Mouse (Mus musculus) MEL (cell line): Measurements from ENCODE around the gene Nck1. TPM values are rescaled to one million over a fixed set of nuclear protein-coding genes. Genes with fewer than 3 reads are reported as not detected.

Source experiments
- DNase-seq: peaks from one replicate; pipeline ENCODE4 v3.0.0; 2011; ENCODE audit warnings: low read depth, low spot score
- H3K27ac ChIP-seq: 2 replicates; pipeline ENCODE4 v1.5.1; 2012; ENCODE audit warnings: low read depth, mild to moderate bottlenecking, control low read depth, low read length, moderate library complexity; ENCODE audit not compliant: control insufficient read depth
- H3K27me3 ChIP-seq, 2 experiments: fragments of 150-350 bp in 1 of 2; sonication (generic) in 1 of 2; 2 replicates each; pipeline ENCODE4 v1.6.1; 2012; ENCODE audit warnings: low read length in 2 of 2, mild to moderate bottlenecking in 2 of 2, improper control_type of control experiment in 1 of 2, moderate library complexity in 1 of 2; ENCODE audit not compliant: insufficient read depth in 2 of 2, control insufficient read depth in 1 of 2
- H3K36me3 ChIP-seq, 2 experiments: 2 replicates each; pipeline ENCODE4 v1.6.1; 2012 to 2014; ENCODE audit warnings: low read length in 2 of 2, improper control_type of control experiment in 1 of 2, inconsistent platforms in 1 of 2, mild to moderate bottlenecking in 1 of 2; ENCODE audit not compliant: insufficient read depth in 2 of 2, control insufficient read depth in 1 of 2
- H3K4me1 ChIP-seq, 2 experiments: fragments of 150-350 bp in 1 of 2; sonication (generic) in 1 of 2; 2 replicates each; pipeline ENCODE4 v1.6.1; 2012; ENCODE audit warnings: low read length in 2 of 2, improper control_type of control experiment in 1 of 2, mild to moderate bottlenecking in 1 of 2; ENCODE audit not compliant: insufficient read depth in 2 of 2, control insufficient read depth in 1 of 2
- H3K4me3 ChIP-seq, 2 experiments: fragments of 150-350 bp in 1 of 2; sonication (generic) in 1 of 2; 2 replicates each; pipeline ENCODE4 v1.5.1; 2012; ENCODE audit warnings: low read depth in 2 of 2, low read length in 2 of 2, mild to moderate bottlenecking in 2 of 2, moderate library complexity in 2 of 2, control low read depth in 1 of 2, improper control_type of control experiment in 1 of 2; ENCODE audit not compliant: control insufficient read depth in 1 of 2, insufficient read depth in 1 of 2
- H3K79me2 ChIP-seq: 2 replicates; pipeline ENCODE4 v1.6.1; 2012; ENCODE audit warnings: mild to moderate bottlenecking, low read length, moderate library complexity; ENCODE audit not compliant: control insufficient read depth, poor library complexity, insufficient read depth
- H3K9ac ChIP-seq: 2 replicates; pipeline ENCODE4 v1.6.1; 2012; ENCODE audit warnings: low read depth, mild to moderate bottlenecking, control low read depth, low read length, moderate library complexity; ENCODE audit not compliant: control insufficient read depth, poor library complexity, severe bottlenecking
- H3K9me3 ChIP-seq: fragments of 150-350 bp; sonication (generic); replicated peaks from 2 replicates; pipeline ENCODE4 v1.6.1; 2012; ENCODE audit warnings: mild to moderate bottlenecking, low read length, improper control_type of control experiment, moderate library complexity; ENCODE audit not compliant: insufficient read depth
- CHD1 ChIP-seq: IDR thresholded peaks from 2 replicates; pipeline ENCODE4 v1.6.1; 2012; ENCODE audit warnings: low read depth, mild to moderate bottlenecking, inconsistent platforms, low read length, improper control_type of control experiment
- EP300 ChIP-seq, 2 experiments: IDR thresholded peaks; 2 replicates each; pipeline ENCODE4 v1.6.1; 2011; ENCODE audit warnings: improper control_type of control experiment in 2 of 2, low read length in 2 of 2, low read depth in 1 of 2, mild to moderate bottlenecking in 1 of 2
- ETS1 ChIP-seq: IDR thresholded peaks from 2 replicates; pipeline ENCODE4 v1.6.1; 2012; ENCODE audit warnings: low read depth, mild to moderate bottlenecking, inconsistent platforms, low read length, improper control_type of control experiment, moderate library complexity
- GABPA ChIP-seq: IDR thresholded peaks from 2 replicates; pipeline ENCODE4 v1.6.1; 2012; ENCODE audit warnings: low read depth, mild to moderate bottlenecking, inconsistent platforms, low read length, improper control_type of control experiment, moderate library complexity
- GATA1 ChIP-seq: IDR thresholded peaks from 2 replicates; pipeline ENCODE4 v1.6.1; 2011; ENCODE audit warnings: low read depth, low read length, improper control_type of control experiment
- JUND ChIP-seq: IDR thresholded peaks from 2 replicates; pipeline ENCODE4 v1.6.1; 2011; ENCODE audit warnings: low read depth, mild to moderate bottlenecking, improper control_type of control experiment, low read length
- KAT2A ChIP-seq: conservative IDR thresholded peaks from 2 replicates; pipeline ENCODE4 v1.6.1; 2012; ENCODE audit warnings: low read depth, low read length, improper control_type of control experiment, inconsistent platforms
- MAFK ChIP-seq: IDR thresholded peaks from 2 replicates; pipeline ENCODE4 v1.6.1; 2011; ENCODE audit warnings: low read depth, mild to moderate bottlenecking, low read length, improper control_type of control experiment, borderline replicate concordance
- MEF2A ChIP-seq: IDR thresholded peaks from 2 replicates; pipeline ENCODE4 v1.6.1; 2014; ENCODE audit warnings: low read depth, mild to moderate bottlenecking, inconsistent platforms, low read length, improper control_type of control experiment; ENCODE audit not compliant: poor library complexity, insufficient replicate concordance, severe bottlenecking; ENCODE audit errors: extremely low read depth
- MXI1 ChIP-seq: IDR thresholded peaks from 2 replicates; pipeline ENCODE4 v1.6.1; 2011; ENCODE audit warnings: mild to moderate bottlenecking, low read depth, low read length, improper control_type of control experiment
- RCOR1 ChIP-seq: IDR thresholded peaks from 2 replicates; pipeline ENCODE4 v1.6.1; 2012; ENCODE audit warnings: low read depth, mild to moderate bottlenecking, inconsistent platforms, low read length, improper control_type of control experiment
- SIN3A ChIP-seq: IDR thresholded peaks from 2 replicates; pipeline ENCODE4 v1.6.1; 2012; ENCODE audit warnings: low read length, improper control_type of control experiment, inconsistent platforms
- SMC3 ChIP-seq: IDR thresholded peaks from 2 replicates; pipeline ENCODE4 v1.6.1; 2011; ENCODE audit warnings: low read depth, low read length, improper control_type of control experiment
- TAL1 ChIP-seq: IDR thresholded peaks from 2 replicates; pipeline ENCODE4 v1.6.1; 2012; ENCODE audit warnings: mild to moderate bottlenecking, inconsistent platforms, low read length, moderate library complexity, mixed read lengths
- TCF12 ChIP-seq: IDR thresholded peaks from 2 replicates; pipeline ENCODE4 v1.6.1; 2014; ENCODE audit warnings: low read depth, mild to moderate bottlenecking, inconsistent platforms, low read length, improper control_type of control experiment, moderate library complexity
- USF1 ChIP-seq: IDR thresholded peaks from 2 replicates; pipeline ENCODE4 v1.6.1; 2014; ENCODE audit warnings: low read depth, mild to moderate bottlenecking, inconsistent platforms, low read length, improper control_type of control experiment, moderate library complexity
- ZC3H11A ChIP-seq: IDR thresholded peaks from 2 replicates; pipeline ENCODE4 v1.6.1; 2012; ENCODE audit warnings: low read depth, mild to moderate bottlenecking, inconsistent platforms, low read length, improper control_type of control experiment
- polyA plus RNA-seq, 2 experiments: library from polyadenylated mRNA; stranded (reverse) in 1 of 2; unstranded in 1 of 2; fragments of >175 nt in 1 of 2; fragments of >200 nt in 1 of 2; gene quantifications; 2 replicates each; pipeline versions ENCODE4 v1.2.1 to v1.2.4; 2012; ENCODE audit warnings: low replicate concordance in 2 of 2, low read depth in 1 of 2; ENCODE audit not compliant: insufficient read length in 2 of 2, insufficient read depth in 1 of 2, missing spikeins in 1 of 2
- total RNA-seq: library from RNA; depleted of rRNA; stranded (reverse); fragments of 300-350 nt; gene quantifications from 2 replicates; pipeline ENCODE4 v1.2.3, GENCODE M21; 2012

The Nck1 gene
- total and polyA plus RNA-seq, 3 experiments = 21.8 to 24.3 TPM; not detected in 1

GRCm38 (mm10) chr9:100573300-100573699 lies 27.4 kb upstream of the Nck1 start:
- Histone ChIP-seq H3K4me1 (no peaks in the 10 kb centered on the region), H3K36me3 (no peaks in the 10 kb centered on the region), H3K79me2 (no peaks in the 10 kb centered on the region), H3K27me3 (no peaks in the 10 kb centered on the region), H3K27ac (no peak overlapping the region), H3K4me3 (no peak overlapping the region), H3K9ac (no peak overlapping the region), H3K9me3 (no peaks in the 10 kb centered on the region)
- no peak for TF ChIP-seq CHD1
- TF ChIP-seq JUND = no peak
- TF ChIP-seq MEF2A = no peak
- no peak for DNase-seq

- DNase-seq = no peak
- Histone ChIP-seq H3K27ac (no peak overlapping the region), H3K4me1 (no peaks in the 10 kb centered on the region), H3K79me2 (no peaks in the 10 kb centered on the region), H3K27me3 (no peaks in the 10 kb centered on the region), H3K36me3 (no peaks in the 10 kb centered on the region), H3K9me3 (no peaks in the 10 kb centered on the region), H3K4me3 (no peak overlapping the region), H3K9ac (no peak overlapping the region)
- no peak for TF ChIP-seq EP300 (IDR thresholded peaks at IDR 0.05; ENCODE audit: low read depth in 1 of 2, low read length in 2 of 2)
- TF ChIP-seq SMC3 = no peak
- TF ChIP-seq USF1 = no peak
- no peak for TF ChIP-seq RCOR1
- TF ChIP-seq GATA1 = no peak
- no peak for TF ChIP-seq ETS1
- no peak for TF ChIP-seq GABPA
- no peak for TF ChIP-seq TAL1
- no peak for TF ChIP-seq SIN3A
- TF ChIP-seq TCF12 = no peak
- no peak for TF ChIP-seq MAFK
- no peak for TF ChIP-seq ZC3H11A
- TF ChIP-seq MXI1 = no peak
- TF ChIP-seq KAT2A = no peak
Measured at GRCm38 (mm10) chr9:100571511-100571910, 25.6 kb upstream of the Nck1 start.
